Mouse (Mus musculus): ENCODE results near the gene Ifitm1. TPM values are rescaled to one million over a fixed set of nuclear protein-coding genes. Genes with fewer than 3 reads are reported as not detected.
A peak's percentile ranks its signal among the peaks of the same experiment; 100 is the strongest.
"Not testable (repeated sequence)": the region's sequence is repeated elsewhere in the genome, so short reads cannot be mapped to it uniquely, and the experiment has no call there.

The Ifitm1 gene
- polyA plus RNA-seq, 1 experiment from 2014 or later = 54.4 TPM

DNA sequence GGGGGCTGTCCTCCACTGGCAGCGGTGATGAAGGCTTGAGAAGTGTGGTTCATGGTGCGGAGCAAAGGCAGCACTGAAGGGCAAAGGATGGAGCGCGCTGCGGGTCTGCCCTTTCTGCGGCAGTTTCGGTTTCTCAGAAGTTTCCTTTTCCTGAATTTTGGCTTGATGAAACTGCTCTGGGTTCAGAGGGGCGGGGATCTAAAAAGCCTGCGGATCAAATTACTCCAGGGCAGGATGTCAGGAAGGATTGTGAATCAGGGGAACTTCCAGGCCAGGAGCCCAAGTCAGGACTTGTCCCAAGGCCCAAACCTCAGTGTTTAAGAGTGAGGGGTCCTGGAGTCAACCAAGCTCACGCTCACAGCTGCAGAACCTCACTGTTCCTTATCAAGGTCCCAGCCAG is 43.6 kb downstream of the Ifitm1 start, which contains the start of gene Ifitm3:
Gene Ifitm3, minus strand, starts transcription at position 178 of the 400 bp plus-strand sequence.
- Histone ChIP-seq H3K4me3 (ENCODE audit: low read length) (peak within 1 kb of the TSS; percentile 44), H3K4me1 (ENCODE audit: control insufficient read depth, insufficient read depth, low read length) (peaks cover 23% of the 10 kb centered on the region), H3K9me3 (ENCODE audit: control insufficient read depth, low read length) (no peaks in the 10 kb centered on the region), H3K4me2 (replicated peaks; ENCODE audit: low read depth, low read length) (peak within 1 kb of the TSS; percentile 48), H3K27me3 (ENCODE audit: control insufficient read depth, insufficient read depth, low read length) (no peaks in the 10 kb centered on the region), H3K27ac (ENCODE audit: low read depth, low read length) (peak within 1 kb of the TSS; percentile 74; the same call in 1 of the 2 replicates), H3K9ac (ENCODE audit: low read depth, low read length) (peak within 1 kb of the TSS; percentile 54; the same call in 1 of the 2 replicates), H3K36me3 (ENCODE audit: control insufficient read depth, insufficient read depth, low read length) (no peaks in the 10 kb centered on the region)
- 9% methylated on average over 10 of the region's 10 CpGs for WGBS
- ATAC-seq (ENCODE audit: low FRiP score, low TSS enrichment) = peak; percentile 34; the same call in 1 of the 2 replicates

DNA sequence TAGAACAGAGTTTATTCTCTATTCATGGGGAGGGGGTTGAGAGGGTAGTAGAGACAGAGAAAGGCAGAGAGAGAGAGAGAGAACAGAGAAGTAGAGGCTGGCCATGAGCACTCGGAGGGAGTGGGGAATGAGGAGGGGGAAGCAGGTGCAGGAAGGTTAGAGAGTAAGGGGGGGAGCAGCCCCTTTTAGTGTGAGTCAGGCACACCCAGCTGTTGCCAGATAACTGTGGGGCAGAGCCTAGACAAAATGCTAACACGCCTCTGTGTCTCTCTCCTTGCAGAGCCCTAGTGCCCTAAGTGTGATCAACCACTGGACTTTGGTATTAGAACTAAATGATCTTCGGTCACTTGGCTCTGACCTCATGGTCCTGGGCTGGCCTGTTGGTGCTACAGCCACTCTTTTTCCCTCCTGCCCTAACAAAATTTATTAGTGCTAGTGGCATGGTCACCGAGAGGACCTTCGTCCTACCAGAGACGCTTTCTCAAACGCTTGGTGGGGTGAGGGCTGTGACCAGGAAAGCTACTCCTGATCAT is 44.3 kb downstream of the Ifitm1 start:
- Histone ChIP-seq H3K27ac (ENCODE audit: low read depth, low read length) (no peak overlapping the region), H3K4me1 (ENCODE audit: control insufficient read depth, insufficient read depth, low read length) (peaks cover 23% of the 10 kb centered on the region), H3K27me3 (ENCODE audit: control insufficient read depth, insufficient read depth, low read length) (no peaks in the 10 kb centered on the region), H3K4me3 (ENCODE audit: low read length) (no peak overlapping the region), H3K9me3 (ENCODE audit: control insufficient read depth, low read length) (no peaks in the 10 kb centered on the region), H3K9ac (ENCODE audit: low read depth, low read length) (no peak overlapping the region), H3K36me3 (ENCODE audit: control insufficient read depth, insufficient read depth, low read length) (no peaks in the 10 kb centered on the region), H3K4me2 (replicated peaks; ENCODE audit: low read depth, low read length) (no peak overlapping the region)
- WGBS = 82% methylated on average over 7 of the region's 7 CpGs
- ATAC-seq (ENCODE audit: low FRiP score, low TSS enrichment) = no peak

DNA sequence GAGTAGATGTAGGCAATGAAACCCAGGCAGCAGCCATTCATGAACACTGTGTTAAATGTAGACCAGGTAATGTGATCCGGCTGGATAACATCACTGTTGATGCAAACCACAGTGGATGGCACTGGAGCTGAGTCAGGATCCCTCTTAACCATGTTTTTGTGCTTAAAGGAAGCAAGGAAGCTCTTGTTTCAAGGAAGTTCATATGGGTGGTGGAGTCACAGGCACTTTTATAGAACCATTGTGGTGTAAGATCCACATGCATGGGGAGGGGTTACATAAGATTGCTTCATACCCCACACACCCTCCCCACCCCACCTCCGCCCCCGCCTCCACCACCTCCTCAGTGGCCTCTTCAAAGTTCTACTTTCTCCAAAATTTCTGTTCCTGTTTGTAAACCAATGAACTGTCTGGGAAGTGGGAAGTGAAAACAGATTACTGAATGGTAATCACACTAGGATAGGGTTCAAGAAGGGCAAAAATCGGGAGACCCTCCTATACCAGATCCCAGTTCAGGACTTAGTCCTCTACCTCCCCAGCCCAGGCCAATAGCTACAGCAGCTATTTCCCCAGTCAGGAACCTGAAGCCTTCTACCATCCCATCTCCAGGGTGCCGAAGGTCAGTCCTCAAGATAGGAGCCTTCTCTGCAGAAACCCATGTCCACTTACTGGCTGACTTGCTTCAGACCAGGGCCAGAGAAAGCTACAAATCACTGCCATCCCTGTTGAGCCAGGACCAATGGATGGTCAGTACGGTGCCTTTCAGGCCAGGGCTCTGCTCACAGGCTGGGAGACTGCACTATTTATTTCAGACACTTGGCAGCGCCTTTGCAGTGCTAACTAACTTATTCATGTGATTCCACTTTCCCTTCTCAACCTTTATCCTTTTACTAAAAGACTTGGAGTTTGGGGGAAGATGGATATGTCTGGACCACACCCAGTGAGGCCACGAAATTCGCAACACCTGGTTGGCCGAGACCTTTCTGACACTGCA is 50.0 kb downstream of the Ifitm1 start:
- Histone ChIP-seq H3K4me3 (ENCODE audit: low read length) (no peak overlapping the region), H3K9me3 (ENCODE audit: control insufficient read depth, low read length) (no peaks in the 10 kb centered on the region), H3K9ac (ENCODE audit: low read depth, low read length) (no peak overlapping the region), H3K4me1 (ENCODE audit: control insufficient read depth, insufficient read depth, low read length) (no peaks in the 10 kb centered on the region), H3K36me3 (ENCODE audit: control insufficient read depth, insufficient read depth, low read length) (no peaks in the 10 kb centered on the region), H3K27ac (ENCODE audit: low read depth, low read length) (no peak overlapping the region), H3K4me2 (replicated peaks; ENCODE audit: low read depth, low read length) (no peak overlapping the region), H3K27me3 (ENCODE audit: control insufficient read depth, insufficient read depth, low read length) (no peaks in the 10 kb centered on the region)
- 83% methylated on average over 10 of the region's 10 CpGs for WGBS
- no peak for ATAC-seq (ENCODE audit: low FRiP score, low TSS enrichment)

DNA sequence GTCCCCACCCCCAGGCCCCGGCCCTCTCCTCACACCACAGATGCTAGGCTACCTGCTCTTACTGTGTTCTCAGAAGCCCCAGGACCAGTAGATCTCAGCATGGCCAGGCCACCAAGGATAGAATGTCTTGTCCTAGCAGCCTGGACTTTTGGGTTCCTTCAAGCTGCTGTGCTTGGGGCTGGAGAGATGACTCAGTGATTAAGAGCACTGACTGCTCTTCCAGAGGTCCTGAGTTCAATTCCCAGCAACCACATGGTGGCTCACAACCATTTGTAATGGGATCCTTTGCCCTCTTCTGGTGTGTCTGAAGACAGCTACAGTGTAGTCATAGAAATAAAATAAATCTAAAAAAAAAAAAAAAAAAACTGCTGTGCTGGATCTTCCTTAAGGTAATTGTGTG is 50.8 kb downstream of the Ifitm1 start, which contains the start of gene Ifitm6:
Gene Ifitm6, minus strand, starts transcription at position 101 of the 400 bp plus-strand sequence.
- not testable (repeated sequence) for ATAC-seq (ENCODE audit: low FRiP score, low TSS enrichment); H3K4me2 ChIP-seq (replicated peaks; ENCODE audit: low read depth, low read length); H3K9ac ChIP-seq (ENCODE audit: low read depth, low read length); H3K4me3 ChIP-seq (ENCODE audit: low read length); H3K27me3 ChIP-seq (ENCODE audit: control insufficient read depth, insufficient read depth, low read length); H3K9me3 ChIP-seq (ENCODE audit: control insufficient read depth, low read length); H3K4me1 ChIP-seq (ENCODE audit: control insufficient read depth, insufficient read depth, low read length); H3K27ac ChIP-seq (ENCODE audit: low read depth, low read length); H3K36me3 ChIP-seq (ENCODE audit: control insufficient read depth, insufficient read depth, low read length)
- 67% methylated on average over 1 of the region's 1 CpGs for WGBS

DNA sequence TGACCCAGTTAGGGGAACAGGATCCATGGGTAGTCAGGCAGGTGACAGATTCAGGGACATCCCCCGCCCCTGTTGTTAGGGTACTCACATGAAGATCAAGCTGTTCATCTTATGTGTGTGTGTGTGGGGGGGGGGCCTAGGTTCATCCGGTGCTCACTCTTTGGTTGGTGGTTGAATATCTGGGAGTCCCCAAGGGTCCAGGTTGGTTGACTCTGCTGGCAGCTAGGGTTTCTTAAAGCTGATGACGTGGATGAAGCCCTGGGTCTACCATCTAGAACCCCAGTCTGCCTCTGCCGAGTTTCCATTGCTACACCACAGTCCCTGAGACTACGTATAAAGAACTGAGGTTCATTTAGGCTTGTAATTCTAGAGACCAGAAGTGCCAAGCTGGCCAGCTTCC is 52.0 kb downstream of the Ifitm1 start:
- no peaks in the 10 kb centered on the region for H3K9me3 ChIP-seq (ENCODE audit: control insufficient read depth, low read length)
- no peaks in the 10 kb centered on the region for H3K4me1 ChIP-seq (ENCODE audit: control insufficient read depth, insufficient read depth, low read length)
- no peaks in the 10 kb centered on the region for H3K27me3 ChIP-seq (ENCODE audit: control insufficient read depth, insufficient read depth, low read length)
- whole genome bisulfite sequencing = 93% methylated on average over 5 of the region's 5 CpGs
- H3K4me2 ChIP-seq (replicated peaks; ENCODE audit: low read depth, low read length) = no peak overlapping the region
- no peak overlapping the region for H3K4me3 ChIP-seq (ENCODE audit: low read length)
- no peak for ATAC-seq (ENCODE audit: low FRiP score, low TSS enrichment)
- no peak overlapping the region for H3K27ac ChIP-seq (ENCODE audit: low read depth, low read length)
- no peaks in the 10 kb centered on the region for H3K36me3 ChIP-seq (ENCODE audit: control insufficient read depth, insufficient read depth, low read length)
- no peak overlapping the region for H3K9ac ChIP-seq (ENCODE audit: low read depth, low read length)

Other genes with a start within 250 kb of the Ifitm1 start
- gene Cyp2e1, start 203.5 kb upstream of the Ifitm1 start, polyA plus RNA-seq (2014; fragmentation: Nextera tagmentation; extraction: Ambion mirVana) = 0.12 TPM in 1 of 2 replicates, not detected in the other
- gene Syce1, start 179.4 kb upstream of the Ifitm1 start, polyA plus RNA-seq (2014; fragmentation: Nextera tagmentation; extraction: Ambion mirVana) = 0.28 TPM in 1 of 2 replicates, not detected in the other
- 1.4 and 2.1 TPM in 2 replicates for gene Zfp941, start 145.0 kb upstream of the Ifitm1 start, polyA plus RNA-seq (2014; fragmentation: Nextera tagmentation; extraction: Ambion mirVana)
- 0.85 TPM in 1 of 2 replicates, not detected in the other for gene Urah, start 132.2 kb upstream of the Ifitm1 start, polyA plus RNA-seq (2014; fragmentation: Nextera tagmentation; extraction: Ambion mirVana)
- not detected in 2 replicates for gene Scgb1c1, start 121.7 kb upstream of the Ifitm1 start, polyA plus RNA-seq (2014; fragmentation: Nextera tagmentation; extraction: Ambion mirVana)
- gene Odf3, start 119.4 kb upstream of the Ifitm1 start, polyA plus RNA-seq (2014; fragmentation: Nextera tagmentation; extraction: Ambion mirVana) = not detected in 2 replicates
- not detected in 2 replicates for gene Gm45785, start 110.9 kb upstream of the Ifitm1 start, polyA plus RNA-seq (2014; fragmentation: Nextera tagmentation; extraction: Ambion mirVana)
- 40.8 and 49.4 TPM in 2 replicates for gene Ric8a, start 110.3 kb upstream of the Ifitm1 start, polyA plus RNA-seq (2014; fragmentation: Nextera tagmentation; extraction: Ambion mirVana)
- 38.6 and 41.7 TPM in 2 replicates for gene Bet1l, start 109.6 kb upstream of the Ifitm1 start, polyA plus RNA-seq (2014; fragmentation: Nextera tagmentation; extraction: Ambion mirVana)
- gene Psmd13, start 85.3 kb upstream of the Ifitm1 start, polyA plus RNA-seq (2014; fragmentation: Nextera tagmentation; extraction: Ambion mirVana) = 148 and 226 TPM in 2 replicates
- gene Sirt3, start 84.9 kb upstream of the Ifitm1 start, polyA plus RNA-seq (2014; fragmentation: Nextera tagmentation; extraction: Ambion mirVana) = 22.8 and 26.2 TPM in 2 replicates
- gene Cox8b, start 66.8 kb upstream of the Ifitm1 start, polyA plus RNA-seq (2014; fragmentation: Nextera tagmentation; extraction: Ambion mirVana) = not detected in 2 replicates
- gene Nlrp6, start 46.3 kb upstream of the Ifitm1 start, polyA plus RNA-seq (2014; fragmentation: Nextera tagmentation; extraction: Ambion mirVana) = 0.17 and 0.61 TPM in 2 replicates
- gene Pgghg, start 25.8 kb upstream of the Ifitm1 start, polyA plus RNA-seq (2014; fragmentation: Nextera tagmentation; extraction: Ambion mirVana) = 15.9 and 20.5 TPM in 2 replicates
- 2.2 and 2.6 TPM in 2 replicates for gene Ifitm5, start 16.9 kb upstream of the Ifitm1 start, polyA plus RNA-seq (2014; fragmentation: Nextera tagmentation; extraction: Ambion mirVana)
- gene Gm45717, start 11.3 kb upstream of the Ifitm1 start, polyA plus RNA-seq (2014; fragmentation: Nextera tagmentation; extraction: Ambion mirVana) = not detected in 2 replicates
- gene Ifitm2, start 11.2 kb upstream of the Ifitm1 start, polyA plus RNA-seq (2014; fragmentation: Nextera tagmentation; extraction: Ambion mirVana) = 1,039 and 1,151 TPM in 2 replicates
- gene Ifitm3, start 43.5 kb downstream of the Ifitm1 start, polyA plus RNA-seq (2014; fragmentation: Nextera tagmentation; extraction: Ambion mirVana) = 154 and 166 TPM in 2 replicates
- 0.84 and 1.6 TPM in 2 replicates for gene Ifitm6, start 50.7 kb downstream of the Ifitm1 start, polyA plus RNA-seq (2014; fragmentation: Nextera tagmentation; extraction: Ambion mirVana)
- not detected in 2 replicates for gene Gm17387, start 61.9 kb downstream of the Ifitm1 start, polyA plus RNA-seq (2014; fragmentation: Nextera tagmentation; extraction: Ambion mirVana)
- gene B4galnt4, start 93.9 kb downstream of the Ifitm1 start, polyA plus RNA-seq (2014; fragmentation: Nextera tagmentation; extraction: Ambion mirVana) = 13.7 and 14.4 TPM in 2 replicates
- gene Pkp3, start 111.0 kb downstream of the Ifitm1 start, polyA plus RNA-seq (2014; fragmentation: Nextera tagmentation; extraction: Ambion mirVana) = 4.0 and 4.3 TPM in 2 replicates
- gene Sigirr, start 133.4 kb downstream of the Ifitm1 start, polyA plus RNA-seq (2014; fragmentation: Nextera tagmentation; extraction: Ambion mirVana) = 9.5 and 11.7 TPM in 2 replicates
- 3.0 and 4.4 TPM in 2 replicates for gene Ano9, start 150.6 kb downstream of the Ifitm1 start, polyA plus RNA-seq (2014; fragmentation: Nextera tagmentation; extraction: Ambion mirVana)
- gene Ptdss2, start 155.2 kb downstream of the Ifitm1 start, polyA plus RNA-seq (2014; fragmentation: Nextera tagmentation; extraction: Ambion mirVana) = 58.4 and 63.1 TPM in 2 replicates
- 116 and 122 TPM in 2 replicates for gene Rnh1, start 205.6 kb downstream of the Ifitm1 start, polyA plus RNA-seq (2014; fragmentation: Nextera tagmentation; extraction: Ambion mirVana)
- gene Hras, start 226.8 kb downstream of the Ifitm1 start, polyA plus RNA-seq (2014; fragmentation: Nextera tagmentation; extraction: Ambion mirVana) = 97.2 and 97.8 TPM in 2 replicates
- gene Lrrc56, start 226.9 kb downstream of the Ifitm1 start, polyA plus RNA-seq (2014; fragmentation: Nextera tagmentation; extraction: Ambion mirVana) = 6.7 and 9.5 TPM in 2 replicates
- 3.3 and 3.4 TPM in 2 replicates for gene Lmntd2, start 246.9 kb downstream of the Ifitm1 start, polyA plus RNA-seq (2014; fragmentation: Nextera tagmentation; extraction: Ambion mirVana)
- gene Rassf7, start 248.6 kb downstream of the Ifitm1 start, polyA plus RNA-seq (2014; fragmentation: Nextera tagmentation; extraction: Ambion mirVana) = 52.0 and 52.9 TPM in 2 replicates

Measured in kidney, embryonic 14.5 days (tissue).